Mouse (Mus musculus) erythroblast, adult 5-6 weeks (primary cell): ENCODE data around the gene 9630041A04Rik. TPM values are rescaled to one million over a fixed set of nuclear protein-coding genes. Genes with fewer than 3 reads are reported as not detected.

ENCODE experiments used
- ATAC-seq: replicated peaks from 2 replicates; pipeline ENCODE4 v1.8.0; 2016; ENCODE audit warnings: moderate number of reproducible peaks, mild to moderate bottlenecking, moderate TSS enrichment, inconsistent platforms; ENCODE audit not compliant: poor library complexity, low FRiP score, severe bottlenecking
- total RNA-seq, 2 experiments: library from RNA; stranded (forward) in 1 of 2; stranded (reverse) in 1 of 2; fragments of 150-400 nt in 1 of 2; fragments of 200-764, 138-1000 nt in 1 of 2; gene quantifications; 2 replicates each; pipeline versions ENCODE4 v1.2.3 to v1.2.4; 2015 to 2017; ENCODE audit warnings: low replicate concordance in 2 of 2

The 9630041A04Rik gene
- total RNA-seq (2015; ENCODE audit: low replicate concordance) (not detected in 2 replicates), total RNA-seq (2017; ENCODE audit: low replicate concordance) (not detected in 2 replicates)

- no peak for ATAC-seq
Measured at GRCm38 (mm10) chr9:101861596-101862471, at the start of gene 9630041A04Rik. Gene 9630041A04Rik (plus strand): TSS chr9:101861841.

- ATAC-seq, result no peak
Measured at GRCm38 (mm10) chr9:101823896-101824295, 37.7 kb upstream of the 9630041A04Rik start.

DNA sequence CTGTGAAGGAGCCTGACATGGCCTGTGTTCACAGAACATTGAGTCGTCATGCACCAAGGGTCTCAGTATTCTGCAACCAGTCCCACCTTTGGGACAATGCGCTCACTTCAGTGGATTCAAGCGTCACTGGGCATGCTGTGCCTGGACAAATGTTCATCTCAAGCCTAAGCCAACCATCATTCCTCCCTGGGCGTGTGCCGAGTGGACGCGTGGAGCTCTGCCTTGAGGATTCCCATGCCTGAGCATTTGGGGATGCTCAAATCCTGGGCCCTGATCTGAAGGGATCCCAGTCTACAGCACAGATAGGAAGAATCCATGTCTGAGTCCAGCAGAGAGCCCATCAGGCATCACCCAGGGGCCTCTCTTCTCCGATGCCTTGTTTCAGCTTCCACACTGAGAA lies 36.0 kb upstream of the 9630041A04Rik start:
- no peak for ATAC-seq

DNA sequence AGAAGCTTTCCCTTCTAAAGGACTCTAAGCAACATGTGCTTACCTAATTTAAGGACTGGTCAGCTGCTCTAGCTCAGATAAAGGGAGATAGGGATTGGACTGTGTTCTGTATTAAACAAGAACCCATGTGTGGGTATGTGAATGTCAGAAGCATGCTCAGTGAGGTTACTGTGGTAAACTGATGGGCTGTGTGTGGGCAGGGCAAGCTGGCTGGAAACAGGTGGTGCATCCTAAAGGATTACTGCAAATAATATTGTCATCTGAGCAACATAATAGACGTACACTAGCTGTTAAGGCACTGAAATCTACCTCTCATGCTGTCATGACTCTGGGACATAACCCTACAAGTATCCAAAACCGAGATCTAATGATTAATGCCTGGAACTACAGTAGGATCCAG lies 28.0 kb upstream of the 9630041A04Rik start:
- ATAC-seq, result no peak

DNA sequence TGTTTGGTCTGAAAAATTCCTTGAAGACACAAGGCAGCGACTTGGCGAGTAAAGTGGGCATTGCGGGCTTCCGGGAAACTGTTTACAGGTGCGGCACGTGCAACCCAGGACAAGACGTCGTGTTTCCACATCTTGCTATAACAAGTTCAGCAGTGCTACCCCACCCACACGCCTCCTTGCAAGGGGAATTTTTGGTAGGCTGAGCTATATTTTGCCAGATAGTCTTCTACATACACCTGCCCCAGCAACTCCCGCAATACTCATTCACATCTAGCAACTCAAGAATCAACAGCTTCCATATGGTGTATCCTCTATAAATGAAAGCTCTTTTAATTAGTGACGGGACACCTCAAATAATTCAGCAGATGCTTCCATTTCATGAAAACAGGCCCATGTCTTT lies 20.5 kb upstream of the 9630041A04Rik start:
- ATAC-seq, result no peak

GRCm38 (mm10) chr9:101843893-101844292 lies 17.7 kb upstream of the 9630041A04Rik start:
- ATAC-seq, result no peak

- no peak for ATAC-seq
Measured at GRCm38 (mm10) chr9:101845691-101846090, 15.9 kb upstream of the 9630041A04Rik start.

- no peak for ATAC-seq
Measured at GRCm38 (mm10) chr9:101862481-101863065, 932 bp downstream of the 9630041A04Rik start.

- ATAC-seq, result no peak
Measured at GRCm38 (mm10) chr9:101863130-101863529, 1.5 kb downstream of the 9630041A04Rik start.

DNA sequence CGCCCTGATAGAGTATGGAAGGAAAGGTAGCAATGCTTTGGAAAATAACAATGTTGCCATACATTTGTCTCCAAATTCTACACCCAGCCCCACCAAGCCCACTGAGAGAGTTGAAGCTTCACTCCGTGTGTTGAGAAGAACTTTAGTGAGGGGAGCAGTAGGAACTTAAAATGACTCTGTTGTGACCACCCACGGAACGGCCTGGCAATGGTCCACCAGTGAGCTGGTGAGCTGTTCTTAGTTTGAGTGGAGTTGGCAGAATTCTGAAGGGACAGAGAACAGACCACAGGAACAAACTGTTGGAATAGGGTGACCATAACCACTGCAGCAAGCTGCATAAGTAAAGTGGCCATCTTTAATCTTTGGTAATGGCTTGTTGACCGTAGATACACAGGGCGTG lies 7.0 kb downstream of the 9630041A04Rik start:
- ATAC-seq, result no peak

GRCm38 (mm10) chr9:101870034-101870433 lies 8.4 kb downstream of the 9630041A04Rik start:
- no peak for ATAC-seq

DNA sequence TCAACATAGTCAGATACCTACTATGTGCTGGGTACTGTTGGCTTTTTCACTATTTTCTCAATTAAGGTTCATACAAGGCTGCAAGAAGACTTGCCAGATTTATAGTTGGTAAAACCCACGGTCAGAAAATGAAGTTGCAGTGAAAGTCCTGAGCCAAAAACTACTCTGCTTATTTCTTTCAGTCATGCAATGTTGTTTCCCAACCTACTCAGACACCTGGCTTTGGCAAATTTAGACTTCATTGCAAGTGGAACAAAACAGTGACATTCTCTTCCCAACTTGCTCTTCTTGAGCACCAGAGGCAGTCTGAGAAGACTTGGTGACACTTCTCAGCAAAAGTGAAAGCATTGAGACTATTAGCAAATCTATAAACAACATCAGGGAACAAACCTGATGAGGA lies 13.7 kb downstream of the 9630041A04Rik start:
- no peak for ATAC-seq

DNA sequence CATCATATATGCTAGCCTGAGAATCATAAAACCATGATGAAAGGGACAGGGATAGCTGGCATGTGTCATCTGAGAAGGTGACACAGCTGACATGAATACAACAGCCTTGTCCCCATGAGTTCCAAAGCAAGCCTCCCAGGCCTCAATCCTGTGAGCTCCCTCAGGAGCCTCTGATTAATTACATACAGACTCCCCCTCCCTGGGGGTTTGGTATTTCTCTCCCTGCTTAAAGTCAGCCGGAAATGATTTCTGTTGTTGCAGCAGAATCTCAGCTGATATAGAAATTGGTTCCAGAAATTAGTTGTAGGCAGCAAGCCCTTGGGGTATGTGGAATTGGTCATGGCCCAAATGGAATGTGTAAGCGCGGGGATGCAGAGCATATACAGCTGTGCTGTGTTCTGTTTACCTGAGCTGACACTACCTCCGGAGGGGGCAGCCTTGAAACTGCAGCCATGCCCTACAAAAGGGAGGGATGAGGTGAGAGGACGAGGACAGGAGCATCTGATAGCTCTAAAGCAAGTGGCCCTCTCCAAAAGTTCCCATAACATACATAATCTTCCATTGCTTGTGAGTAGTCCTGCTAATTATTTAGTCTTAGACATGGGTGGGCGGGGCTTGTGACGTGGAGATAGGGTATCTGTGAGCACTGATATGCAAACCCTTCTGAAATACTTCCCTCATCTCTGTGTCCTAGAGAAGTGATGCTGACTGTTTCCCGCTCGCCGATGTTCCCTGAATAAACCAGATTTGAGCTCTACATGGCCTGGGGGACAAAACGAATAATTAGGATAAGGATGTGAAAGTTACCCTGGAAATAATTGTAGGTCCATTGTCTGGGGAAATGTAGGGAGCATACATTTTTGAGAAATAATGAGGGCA lies 15.7 kb downstream of the 9630041A04Rik start:
- no peak for ATAC-seq

GRCm38 (mm10) chr9:101883295-101883694 lies 21.7 kb downstream of the 9630041A04Rik start:
- no peak for ATAC-seq

DNA sequence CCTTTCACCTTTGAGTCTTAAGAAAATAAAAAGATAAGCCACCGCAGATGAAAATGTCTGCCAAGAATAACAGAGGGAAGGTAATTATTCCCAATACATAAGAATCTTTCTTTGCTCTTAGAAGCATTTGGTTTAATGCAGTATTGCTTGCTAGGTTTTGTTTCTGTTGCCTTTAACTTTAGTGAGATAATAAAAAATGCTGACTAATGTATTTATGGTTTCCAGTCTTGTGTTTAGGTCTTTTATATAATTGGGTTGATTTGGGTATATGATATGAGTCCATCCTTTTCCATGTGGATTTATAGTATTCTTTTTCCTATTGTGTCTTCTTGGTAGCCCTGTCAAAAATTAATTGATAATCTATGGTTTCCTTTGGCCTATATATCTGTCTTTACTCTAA lies 36.2 kb downstream of the 9630041A04Rik start:
- ATAC-seq, result no peak

DNA sequence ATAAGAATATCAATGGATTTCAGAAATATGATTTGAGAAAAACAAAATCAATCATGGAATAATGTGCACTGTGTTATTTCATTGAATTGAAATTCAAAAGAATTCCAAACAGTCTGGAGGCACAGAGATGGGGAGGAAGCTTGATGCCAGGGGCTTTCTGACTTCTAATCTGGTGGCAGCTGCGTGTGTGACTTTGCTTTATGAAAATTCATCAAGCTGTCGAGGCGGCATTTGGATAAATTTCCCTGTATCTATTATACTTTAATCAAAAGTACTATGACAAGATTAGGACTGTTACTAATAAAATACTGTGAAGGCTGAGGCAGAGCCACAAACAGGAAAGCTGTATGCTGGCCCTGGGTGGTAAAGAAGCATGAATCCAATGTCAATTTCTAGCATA lies 41.8 kb downstream of the 9630041A04Rik start:
- ATAC-seq, result no peak

GRCm38 (mm10) chr9:101907747-101908255 lies 46.2 kb downstream of the 9630041A04Rik start:
- ATAC-seq, result no peak

- ATAC-seq, result no peak
Measured at GRCm38 (mm10) chr9:101908849-101909248, 47.2 kb downstream of the 9630041A04Rik start.

DNA sequence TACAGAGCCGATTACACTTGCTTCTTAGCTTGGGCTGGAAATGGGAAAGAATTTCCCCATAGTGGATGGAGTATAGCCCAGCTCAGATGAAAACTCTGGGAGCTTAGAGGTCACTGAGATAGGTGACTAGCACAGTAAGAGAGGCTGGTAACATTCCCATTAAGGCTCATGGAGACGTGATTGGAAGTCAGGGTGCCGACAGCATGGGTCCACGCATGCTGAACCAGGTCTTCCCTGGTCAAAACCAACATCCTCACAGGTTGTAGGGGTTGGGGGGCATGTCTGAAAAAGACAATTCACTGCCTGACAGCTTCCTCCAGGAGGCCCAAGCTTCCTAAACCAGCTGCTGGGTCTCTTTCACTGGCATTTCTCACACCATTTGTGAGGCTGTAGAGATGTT lies 47.9 kb downstream of the 9630041A04Rik start:
- ATAC-seq, result no peak
